Mouse (Mus musculus) limb, embryonic 14.5 days (tissue): ENCODE data around the gene Susd3. TPM values are rescaled to one million over a fixed set of nuclear protein-coding genes. Genes with fewer than 3 reads are reported as not detected.

Experiments
- ATAC-seq: fragments of 200-750 bp; cut with Nextera tagmentation; 2 replicates; pipeline ENCODE4 v1.8.0; 2017; ENCODE audit warnings: low read depth, moderate number of reproducible peaks, moderate TSS enrichment; ENCODE audit not compliant: low FRiP score
- DNase-seq: peaks from one replicate; pipeline ENCODE4 v3.0.0-alpha.2; 2015; ENCODE audit warnings: low spot score
- H3K27ac ChIP-seq: fragments of 300-500 bp; sonication (generic); replicated peaks from 2 replicates; pipeline ENCODE4 v1.5.1; 2014; ENCODE audit warnings: low read depth, mild to moderate bottlenecking, low read length, moderate library complexity, mixed read lengths
- H3K27me3 ChIP-seq: fragments of 300-500 bp; sonication (generic); 2 replicates; pipeline ENCODE4 v1.6.1; 2014; ENCODE audit warnings: low read length, mixed read lengths; ENCODE audit not compliant: control insufficient read depth, insufficient read depth
- H3K36me3 ChIP-seq: fragments of 300-500 bp; sonication (generic); 2 replicates; pipeline ENCODE4 v1.6.1; 2014; ENCODE audit warnings: mild to moderate bottlenecking, low read length, moderate library complexity, mixed read lengths; ENCODE audit not compliant: control insufficient read depth, insufficient read depth
- H3K4me1 ChIP-seq: fragments of 300-500 bp; sonication (generic); 2 replicates; pipeline ENCODE4 v1.6.1; 2014; ENCODE audit warnings: antibody characterized with exemption, low read length, mixed read lengths; ENCODE audit not compliant: control insufficient read depth, insufficient read depth
- H3K4me2 ChIP-seq: fragments of 300-500 bp; sonication (generic); replicated peaks from 2 replicates; pipeline ENCODE4 v1.6.1; 2014; ENCODE audit warnings: low read depth, mild to moderate bottlenecking, low read length, moderate library complexity; ENCODE audit not compliant: severe bottlenecking
- H3K4me3 ChIP-seq: fragments of 300-500 bp; sonication (generic); replicated peaks from 2 replicates; pipeline ENCODE4 v1.5.1; 2014; ENCODE audit warnings: low read length
- H3K9ac ChIP-seq: fragments of 300-500 bp; sonication (generic); 2 replicates; pipeline ENCODE4 v1.6.1; 2014; ENCODE audit warnings: mild to moderate bottlenecking, low read depth, low read length, moderate library complexity; ENCODE audit not compliant: severe bottlenecking
- H3K9me3 ChIP-seq: fragments of 300-500 bp; sonication (generic); 2 replicates; pipeline ENCODE4 v1.6.1; 2016; ENCODE audit warnings: low read length; ENCODE audit not compliant: control insufficient read depth
- POLR2A ChIP-seq: fragments of 200-500 bp; IDR thresholded peaks from 2 replicates; pipeline ENCODE4 v1.8.0; 2012; ENCODE audit warnings: inconsistent platforms, mild to moderate bottlenecking, moderate library complexity, borderline replicate concordance; ENCODE audit not compliant: insufficient read depth, insufficient read length; ENCODE audit errors: extremely low read depth
- WGBS: fragments of 180-500 bp; shearing (Covaris S2); extraction: QIAGEN DNeasy Blood & Tissue Kit; methylation state at CpG from one replicate; pipeline ENCODE4 v1.1.7; 2014; 5-methylcytosine and 5-hydroxymethylcytosine counted together
- polyA plus RNA-seq, 2 experiments: library from polyadenylated mRNA; depleted of rRNA in 1 of 2; stranded (reverse) in 1 of 2; unstranded in 1 of 2; fragments of >200 nt; fragmentation: Nextera tagmentation in 1 of 2; extraction: Ambion mirVana in 1 of 2; gene quantifications; 2 replicates each; pipeline versions ENCODE4 v1.2.1 to v1.2.3; 2012 to 2014

Gene Susd3
- polyA plus RNA-seq, 2 experiments, result 2.2 to 2.6 TPM

- H3K9me3 ChIP-seq, result no peaks in the 10 kb centered on the region
- ATAC-seq, result no peak
- WGBS, result 65% methylated on average over 2 of the region's 2 CpGs
- H3K4me1 ChIP-seq, result no peaks in the 10 kb centered on the region
- H3K36me3 ChIP-seq, result no peaks in the 10 kb centered on the region
- no peak overlapping the region for H3K4me3 ChIP-seq
- peaks cover 30% of the 10 kb centered on the region for H3K27me3 ChIP-seq
- TF ChIP-seq POLR2A, result no peak
- H3K4me2 ChIP-seq, result no peak overlapping the region
- H3K9ac ChIP-seq, result no peak overlapping the region
- H3K27ac ChIP-seq, result no peak overlapping the region
- no peak for DNase-seq
Measured at GRCm38 (mm10) chr13:49246626-49247025, 1.9 kb downstream of the Susd3 start.

DNA sequence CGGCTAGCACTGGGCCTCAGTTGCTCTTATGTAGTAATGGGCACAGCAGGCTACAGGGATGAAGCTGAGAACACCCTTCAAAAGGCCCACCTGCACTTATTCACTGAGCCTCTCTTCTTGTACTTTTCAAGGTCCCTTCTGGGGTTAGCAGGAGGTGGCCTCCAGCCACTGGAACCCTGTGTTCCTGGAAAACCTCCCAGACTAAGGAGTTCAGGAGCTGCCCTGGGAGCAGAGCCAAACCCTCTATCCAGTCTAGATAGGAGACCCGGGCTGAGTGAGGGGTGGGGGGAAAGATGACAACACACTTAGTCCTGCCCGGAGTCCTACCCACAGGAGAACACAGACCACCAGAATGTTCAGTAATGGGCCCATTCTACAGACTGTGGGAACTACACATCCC lies 2.5 kb downstream of the Susd3 start:
- WGBS, result 85% methylated on average over 3 of the region's 3 CpGs
- no peak overlapping the region for H3K4me2 ChIP-seq
- H3K27me3 ChIP-seq, result peaks cover 30% of the 10 kb centered on the region
- no peak overlapping the region for H3K4me3 ChIP-seq
- H3K27ac ChIP-seq, result no peak overlapping the region
- H3K9me3 ChIP-seq, result no peaks in the 10 kb centered on the region
- no peak for TF ChIP-seq POLR2A
- DNase-seq, result no peak
- no peak for ATAC-seq
- no peaks in the 10 kb centered on the region for H3K4me1 ChIP-seq
- H3K36me3 ChIP-seq, result no peaks in the 10 kb centered on the region
- no peak overlapping the region for H3K9ac ChIP-seq

- no peak for DNase-seq
- Histone ChIP-seq H3K4me3 (no peak overlapping the region), H3K9me3 (no peaks in the 10 kb centered on the region), H3K27me3 (peaks cover 30% of the 10 kb centered on the region), H3K36me3 (no peaks in the 10 kb centered on the region), H3K4me2 (no peak overlapping the region), H3K27ac (no peak overlapping the region), H3K9ac (no peak overlapping the region), H3K4me1 (no peaks in the 10 kb centered on the region)
- no peak for ATAC-seq
- no peak for TF ChIP-seq POLR2A
- WGBS, result 64% methylated on average over 4 of the region's 4 CpGs
Measured at GRCm38 (mm10) chr13:49245251-49245650, 3.3 kb downstream of the Susd3 start.

DNA sequence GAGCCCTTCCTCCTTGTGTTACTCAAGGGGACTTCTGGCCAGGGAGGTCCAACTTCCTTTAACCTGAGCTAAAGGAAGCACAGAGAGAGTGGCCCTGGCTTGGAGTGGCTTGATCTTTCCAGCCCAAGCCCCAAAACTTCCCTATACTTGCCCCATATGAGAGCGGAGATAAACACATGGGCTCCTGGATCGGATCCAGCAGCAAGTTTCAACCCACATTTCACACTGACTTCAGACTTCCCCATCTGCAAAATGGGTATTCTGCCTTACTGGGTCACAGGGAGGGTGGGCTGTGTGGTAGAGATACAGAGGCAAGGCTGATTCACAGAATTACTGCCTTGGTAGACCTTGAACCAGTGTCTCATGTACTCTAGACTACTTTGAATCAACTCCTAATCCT lies 5.0 kb downstream of the Susd3 start:
- Histone ChIP-seq H3K4me1 (no peaks in the 10 kb centered on the region), H3K36me3 (no peaks in the 10 kb centered on the region), H3K27ac (no peak overlapping the region), H3K9ac (no peak overlapping the region), H3K4me3 (no peak overlapping the region), H3K4me2 (no peak overlapping the region), H3K9me3 (no peaks in the 10 kb centered on the region), H3K27me3 (peaks cover 25% of the 10 kb centered on the region)
- DNase-seq (no peak), ATAC-seq (no peak)
- TF ChIP-seq POLR2A, result no peak
- WGBS, result 100% methylated on average over 2 of the region's 2 CpGs

- no peak overlapping the region for H3K9ac ChIP-seq
- H3K9me3 ChIP-seq, result no peaks in the 10 kb centered on the region
- no peak overlapping the region for H3K4me2 ChIP-seq
- H3K27ac ChIP-seq, result no peak overlapping the region
- H3K4me1 ChIP-seq, result no peaks in the 10 kb centered on the region
- 65% methylated on average over 9 of the region's 9 CpGs for WGBS
- no peak for ATAC-seq
- no peak for DNase-seq
- H3K27me3 ChIP-seq, result peaks cover 16% of the 10 kb centered on the region
- no peak for TF ChIP-seq POLR2A
- no peaks in the 10 kb centered on the region for H3K36me3 ChIP-seq
- H3K4me3 ChIP-seq, result no peak overlapping the region
Measured at GRCm38 (mm10) chr13:49242321-49243065, 6.0 kb downstream of the Susd3 start.
